Mouse (Mus musculus) limb, embryonic 14.5 days (tissue): ENCODE results near the gene Impg2. TPM values are rescaled to one million over a fixed set of nuclear protein-coding genes. Genes with fewer than 3 reads are reported as not detected.

Source experiments
- ATAC-seq: fragments of 200-750 bp; cut with Nextera tagmentation; 2 replicates; pipeline ENCODE4 v1.8.0; 2017; ENCODE audit warnings: low read depth, moderate number of reproducible peaks, moderate TSS enrichment; ENCODE audit not compliant: low FRiP score
- DNase-seq: peaks from one replicate; pipeline ENCODE4 v3.0.0-alpha.2; 2015; ENCODE audit warnings: low spot score
- H3K27ac ChIP-seq: fragments of 300-500 bp; sonication (generic); replicated peaks from 2 replicates; pipeline ENCODE4 v1.5.1; 2014; ENCODE audit warnings: low read depth, mild to moderate bottlenecking, low read length, moderate library complexity, mixed read lengths
- H3K27me3 ChIP-seq: fragments of 300-500 bp; sonication (generic); 2 replicates; pipeline ENCODE4 v1.6.1; 2014; ENCODE audit warnings: low read length, mixed read lengths; ENCODE audit not compliant: control insufficient read depth, insufficient read depth
- H3K36me3 ChIP-seq: fragments of 300-500 bp; sonication (generic); 2 replicates; pipeline ENCODE4 v1.6.1; 2014; ENCODE audit warnings: mild to moderate bottlenecking, low read length, moderate library complexity, mixed read lengths; ENCODE audit not compliant: control insufficient read depth, insufficient read depth
- H3K4me1 ChIP-seq: fragments of 300-500 bp; sonication (generic); 2 replicates; pipeline ENCODE4 v1.6.1; 2014; ENCODE audit warnings: antibody characterized with exemption, low read length, mixed read lengths; ENCODE audit not compliant: control insufficient read depth, insufficient read depth
- H3K4me2 ChIP-seq: fragments of 300-500 bp; sonication (generic); replicated peaks from 2 replicates; pipeline ENCODE4 v1.6.1; 2014; ENCODE audit warnings: low read depth, mild to moderate bottlenecking, low read length, moderate library complexity; ENCODE audit not compliant: severe bottlenecking
- H3K4me3 ChIP-seq: fragments of 300-500 bp; sonication (generic); replicated peaks from 2 replicates; pipeline ENCODE4 v1.5.1; 2014; ENCODE audit warnings: low read length
- H3K9ac ChIP-seq: fragments of 300-500 bp; sonication (generic); 2 replicates; pipeline ENCODE4 v1.6.1; 2014; ENCODE audit warnings: mild to moderate bottlenecking, low read depth, low read length, moderate library complexity; ENCODE audit not compliant: severe bottlenecking
- H3K9me3 ChIP-seq: fragments of 300-500 bp; sonication (generic); 2 replicates; pipeline ENCODE4 v1.6.1; 2016; ENCODE audit warnings: low read length; ENCODE audit not compliant: control insufficient read depth
- POLR2A ChIP-seq: fragments of 200-500 bp; IDR thresholded peaks from 2 replicates; pipeline ENCODE4 v1.8.0; 2012; ENCODE audit warnings: inconsistent platforms, mild to moderate bottlenecking, moderate library complexity, borderline replicate concordance; ENCODE audit not compliant: insufficient read depth, insufficient read length; ENCODE audit errors: extremely low read depth
- WGBS: fragments of 180-500 bp; shearing (Covaris S2); extraction: QIAGEN DNeasy Blood & Tissue Kit; methylation state at CpG from one replicate; pipeline ENCODE4 v1.1.7; 2014; 5-methylcytosine and 5-hydroxymethylcytosine counted together
- polyA plus RNA-seq, 2 experiments: library from polyadenylated mRNA; depleted of rRNA in 1 of 2; stranded (reverse) in 1 of 2; unstranded in 1 of 2; fragments of >200 nt; fragmentation: Nextera tagmentation in 1 of 2; extraction: Ambion mirVana in 1 of 2; gene quantifications; 2 replicates each; pipeline versions ENCODE4 v1.2.1 to v1.2.3; 2012 to 2014

The Impg2 gene
- polyA plus RNA-seq (2012; rRNA removed), result 0.65 and 0.79 TPM in 2 replicates
- 0.14 TPM in 2 replicates for polyA plus RNA-seq (2014; fragmentation: Nextera tagmentation; extraction: Ambion mirVana)

GRCm38 (mm10) chr16:56204051-56204450 lies at the start of gene Impg2:
Gene Impg2, plus strand, starts transcription at chr16:56204313.
- WGBS, result 42% methylated on average over 6 of the region's 6 CpGs
- no peaks in the 10 kb centered on the region for H3K4me1 ChIP-seq

GRCm38 (mm10) chr16:56163466-56163865 lies 40.6 kb upstream of the Impg2 start:
- Histone ChIP-seq H3K36me3 (peaks cover 11% of the 10 kb centered on the region), H3K9me3 (no peaks in the 10 kb centered on the region), H3K27ac (no peak overlapping the region), H3K4me1 (no peaks in the 10 kb centered on the region), H3K9ac (no peak overlapping the region), H3K4me3 (no peak overlapping the region), H3K27me3 (no peaks in the 10 kb centered on the region), H3K4me2 (no peak overlapping the region)
- DNase-seq (no peak), ATAC-seq (no peak)
- TF ChIP-seq POLR2A, result no peak
- 87% methylated on average over 7 of the region's 7 CpGs for WGBS

More at GRCm38 (mm10) chr16:56204051-56204450, at the start of gene Impg2:
- H3K9ac ChIP-seq, result no peak within 1 kb of the TSS
- TF ChIP-seq POLR2A, result no peak
- H3K9me3 ChIP-seq, result no peaks in the 10 kb centered on the region
- no peak within 1 kb of the TSS for H3K4me2 ChIP-seq
- H3K36me3 ChIP-seq, result no peaks in the 10 kb centered on the region
- no peak within 1 kb of the TSS for H3K4me3 ChIP-seq
- ATAC-seq, result no peak
- no peak for DNase-seq
- H3K27ac ChIP-seq, result no peak within 1 kb of the TSS
- no peaks in the 10 kb centered on the region for H3K27me3 ChIP-seq

DNA sequence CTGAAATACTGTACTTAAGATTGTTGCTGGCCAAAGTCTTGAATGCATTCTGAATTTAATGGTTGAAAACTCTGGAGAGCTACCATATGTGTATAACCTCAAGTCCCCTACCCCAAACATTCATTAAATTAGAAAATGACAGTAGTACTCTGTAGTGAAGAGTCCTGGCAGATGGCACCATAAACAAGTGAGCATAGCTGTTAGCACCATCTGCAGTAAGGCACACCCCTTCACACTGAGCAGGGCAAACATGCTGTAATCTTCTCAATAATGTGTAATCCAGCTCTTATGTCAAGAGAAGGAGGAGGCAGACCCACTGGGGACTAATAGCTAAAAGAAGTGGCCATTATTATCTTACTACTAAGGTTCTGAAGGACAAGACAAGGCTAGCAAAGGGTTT lies 33.9 kb upstream of the Impg2 start:
- H3K4me3 ChIP-seq, result no peak overlapping the region
- no peaks in the 10 kb centered on the region for H3K9me3 ChIP-seq
- DNase-seq, result no peak
- no peak for ATAC-seq
- H3K27me3 ChIP-seq, result no peaks in the 10 kb centered on the region
- H3K9ac ChIP-seq, result no peak overlapping the region
- no peak overlapping the region for H3K4me2 ChIP-seq
- peaks cover 37% of the 10 kb centered on the region for H3K36me3 ChIP-seq
- no peak overlapping the region for H3K27ac ChIP-seq
- no peaks in the 10 kb centered on the region for H3K4me1 ChIP-seq
- no peak for TF ChIP-seq POLR2A

DNA sequence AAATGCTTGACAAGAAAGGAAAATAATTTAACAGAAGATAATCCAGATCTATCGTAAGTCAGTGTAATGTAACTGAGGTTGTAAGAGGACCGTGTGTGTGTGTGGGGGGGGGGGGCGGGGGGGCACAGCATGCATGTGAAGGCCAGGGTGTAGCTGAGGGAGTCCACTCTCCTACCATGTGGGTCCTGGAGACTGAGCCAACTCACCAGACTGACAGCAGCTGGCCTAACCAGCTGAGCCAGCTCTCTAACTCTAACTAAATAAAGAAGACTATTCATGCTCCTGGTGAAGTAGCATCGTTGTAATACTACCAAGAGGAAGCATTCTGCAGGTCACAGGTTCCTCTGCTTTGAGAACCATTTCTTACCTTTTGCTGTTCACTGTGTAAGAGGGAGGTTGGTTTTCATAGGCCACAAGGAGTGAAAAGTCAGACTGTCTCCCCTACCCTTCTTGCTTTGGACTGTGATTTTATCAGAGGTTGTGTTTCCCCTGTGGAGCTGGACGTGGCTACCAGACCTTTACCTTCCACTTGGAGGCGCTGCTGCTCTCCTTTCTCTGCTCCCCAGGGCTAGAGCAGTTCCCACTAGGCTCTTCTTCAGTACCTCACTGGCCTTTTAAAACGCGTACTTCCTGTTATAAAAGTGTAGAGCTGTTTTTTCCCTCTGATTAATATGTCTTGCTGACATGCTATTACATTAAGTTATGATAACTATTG lies 28.1 kb upstream of the Impg2 start:
- WGBS, result 66% methylated on average over 7 of the region's 8 CpGs
- no peak overlapping the region for H3K27ac ChIP-seq
- DNase-seq, result no peak

GRCm38 (mm10) chr16:56186863-56187262 lies 17.2 kb upstream of the Impg2 start:
- DNase-seq (no peak), ATAC-seq (no peak)
- Histone ChIP-seq H3K9me3 (0 out of 2 replicates have a peak, but pooled peaks cover 3% of the 10 kb centered on the region), H3K4me3 (no peak overlapping the region), H3K36me3 (peaks cover 62% of the 10 kb centered on the region), H3K27me3 (no peaks in the 10 kb centered on the region), H3K27ac (no peak overlapping the region), H3K4me1 (no peaks in the 10 kb centered on the region), H3K4me2 (no peak overlapping the region), H3K9ac (no peak overlapping the region)
- no peak for TF ChIP-seq POLR2A
- WGBS, result 78% methylated on average over 4 of the region's 4 CpGs

More for the DNA sequence above, 28.1 kb upstream of the Impg2 start:
- H3K9me3 ChIP-seq, result no peaks in the 10 kb centered on the region
- H3K4me1 ChIP-seq, result no peaks in the 10 kb centered on the region
- H3K4me3 ChIP-seq, result no peak overlapping the region
- H3K4me2 ChIP-seq, result no peak overlapping the region
- H3K27me3 ChIP-seq, result no peaks in the 10 kb centered on the region
- no peak for TF ChIP-seq POLR2A
- H3K36me3 ChIP-seq, result peaks cover 32% of the 10 kb centered on the region
- no peak for ATAC-seq
- no peak overlapping the region for H3K9ac ChIP-seq
